Mouse (Mus musculus) CD8-positive naive resting alpha-beta T cell, adult 2 months (primary cell): Measurements from ENCODE around the gene Ccr1l1.
"Not testable (repeated sequence)": the region's sequence is repeated elsewhere in the genome, so short reads cannot be mapped to it uniquely, and the experiment has no call there.

Experiments
- DNase-seq, 2 experiments: peaks; one replicate each; pipeline ENCODE4 v3.0.0; 2022; ENCODE audit warnings: low read depth in 2 of 2, low spot score in 2 of 2

The Ccr1l1 gene

GRCm38 (mm10) chr9:123978308-123978707 lies at the start of gene Ccr1l1:
TSS of gene Ccr1l1 (minus strand) at chr9:123978408.
- DNase-seq = no peak

- no peak for DNase-seq
Observed at GRCm38 (mm10) chr9:124021672-124022071, 43.5 kb upstream of the Ccr1l1 start, which contains the start of gene Ccr3. TSS of gene Ccr3 (plus strand) at chr9:124021972.

- DNase-seq = no peak
Observed at GRCm38 (mm10) chr9:124019887-124020286, 41.7 kb upstream of the Ccr1l1 start.

- no peak for DNase-seq
Observed at GRCm38 (mm10) chr9:124016048-124016447, 37.8 kb upstream of the Ccr1l1 start.

GRCm38 (mm10) chr9:124014985-124015652 lies 36.9 kb upstream of the Ccr1l1 start:
- no peak for DNase-seq

- no peak for DNase-seq
Observed at GRCm38 (mm10) chr9:124013270-124013669, 35.1 kb upstream of the Ccr1l1 start.

- DNase-seq = no peak
Observed at GRCm38 (mm10) chr9:124012691-124013090, 34.5 kb upstream of the Ccr1l1 start.

- no peak for DNase-seq
Observed at GRCm38 (mm10) chr9:123999784-124000183, 21.6 kb upstream of the Ccr1l1 start.

GRCm38 (mm10) chr9:123997719-123998118 lies 19.5 kb upstream of the Ccr1l1 start:
- no peak for DNase-seq

- no peak for DNase-seq
Observed at GRCm38 (mm10) chr9:123991312-123991906, 13.2 kb upstream of the Ccr1l1 start.

- DNase-seq = peak in 1 of 2 experiments; percentile 12
Observed at GRCm38 (mm10) chr9:123989671-123990070, 11.5 kb upstream of the Ccr1l1 start.

- peak; percentile 12 to 57 for DNase-seq
Observed at GRCm38 (mm10) chr9:123986217-123986616, 8.0 kb upstream of the Ccr1l1 start.

GRCm38 (mm10) chr9:123984943-123985342 lies 6.7 kb upstream of the Ccr1l1 start:
- no peak for DNase-seq

- no peak for DNase-seq
Observed at GRCm38 (mm10) chr9:123982720-123983119, 4.5 kb upstream of the Ccr1l1 start.

GRCm38 (mm10) chr9:123981909-123982308 lies 3.7 kb upstream of the Ccr1l1 start:
- no peak for DNase-seq

GRCm38 (mm10) chr9:123980858-123981475 lies 2.8 kb upstream of the Ccr1l1 start:
- not testable (repeated sequence) for DNase-seq

GRCm38 (mm10) chr9:123976876-123977663 lies 1.1 kb downstream of the Ccr1l1 start:
- no peak for DNase-seq

- no peak for DNase-seq
Observed at GRCm38 (mm10) chr9:123975630-123976029, 2.6 kb downstream of the Ccr1l1 start.

- DNase-seq = no peak
Observed at GRCm38 (mm10) chr9:123968290-123968912, 9.8 kb downstream of the Ccr1l1 start, which contains the start of gene Ccr1. TSS of gene Ccr1 (minus strand) at chr9:123968692.

- not testable (repeated sequence) for DNase-seq
Observed at GRCm38 (mm10) chr9:123966858-123967495, 11.2 kb downstream of the Ccr1l1 start.
